Mouse (Mus musculus) limb, embryonic 10.5 days (tissue): Measurements from ENCODE around the gene Prickle4. TPM values are rescaled to one million over a fixed set of nuclear protein-coding genes. Genes with fewer than 3 reads are reported as not detected.

Source experiments
- DNase-seq: peaks from one replicate; pipeline ENCODE4 v3.0.0-alpha.2; 2017; ENCODE audit warnings: low spot score
- H3K27ac ChIP-seq: fragments of 300-500 bp; sonication (generic); 2 replicates; pipeline ENCODE4 v1.5.1; 2016; ENCODE audit warnings: mild to moderate bottlenecking
- H3K27me3 ChIP-seq: fragments of 300-500 bp; sonication (generic); 2 replicates; pipeline ENCODE4 v1.6.1; 2016; ENCODE audit warnings: low read depth, mild to moderate bottlenecking; ENCODE audit not compliant: poor library complexity, severe bottlenecking
- H3K36me3 ChIP-seq: fragments of 300-500 bp; sonication (generic); 2 replicates; pipeline ENCODE4 v1.6.1; 2016; ENCODE audit warnings: mild to moderate bottlenecking, moderate library complexity
- H3K4me1 ChIP-seq: fragments of 300-500 bp; sonication (generic); 2 replicates; pipeline ENCODE4 v1.6.1; 2016
- H3K4me3 ChIP-seq: fragments of 300-500 bp; sonication (generic); 2 replicates; pipeline ENCODE4 v1.5.1; 2016; ENCODE audit warnings: mild to moderate bottlenecking, moderate library complexity
- H3K9me3 ChIP-seq: fragments of 300-500 bp; sonication (generic); replicated peaks from 2 replicates; pipeline ENCODE4 v1.6.1; 2016; ENCODE audit warnings: mild to moderate bottlenecking
- WGBS: fragments of 180-500 bp; shearing (Covaris S2); methylation state at CpG from one replicate; pipeline ENCODE4 v1.1.7; 2016; 5-methylcytosine and 5-hydroxymethylcytosine counted together
- polyA plus RNA-seq: library from polyadenylated mRNA; unstranded; fragments of >200 nt; fragmentation: Nextera tagmentation; extraction: Ambion mirVana; gene quantifications from 2 replicates; pipeline ENCODE4 v1.2.1, GENCODE M21; 2016

The Prickle4 gene
- polyA plus RNA-seq, 1 experiment from 2014 or later = 0.76 TPM

GRCm38 (mm10) chr17:47699055-47699454, 4.5 kb upstream of the Prickle4 start:
- H3K36me3 ChIP-seq = peaks cover 47% of the 10 kb centered on the region
- H3K27me3 ChIP-seq = peaks cover 38% of the 10 kb centered on the region
- no peak for DNase-seq
- no peak overlapping the region for H3K27ac ChIP-seq
- H3K9me3 ChIP-seq = no peaks in the 10 kb centered on the region
- peaks cover 32% of the 10 kb centered on the region for H3K4me1 ChIP-seq
- 83% methylated on average over 2 of the region's 2 CpGs for whole genome bisulfite sequencing
- no peak overlapping the region for H3K4me3 ChIP-seq

GRCm38 (mm10) chr17:47698156-47698555, 3.6 kb upstream of the Prickle4 start:
- Histone ChIP-seq H3K4me1 (peaks cover 32% of the 10 kb centered on the region), H3K4me3 (no peak overlapping the region), H3K27ac (no peak overlapping the region), H3K27me3 (peaks cover 38% of the 10 kb centered on the region), H3K36me3 (peaks cover 40% of the 10 kb centered on the region), H3K9me3 (no peaks in the 10 kb centered on the region)
- WGBS = 91% methylated on average over 10 of the region's 10 CpGs
- DNase-seq = no peak

- DNase-seq = no peak
- Histone ChIP-seq H3K27ac (peak overlapping the region; percentile 90), H3K4me3 (peak overlapping the region; percentile 85), H3K36me3 (peaks cover 20% of the 10 kb centered on the region), H3K4me1 (peaks cover 20% of the 10 kb centered on the region), H3K9me3 (no peaks in the 10 kb centered on the region), H3K27me3 (peaks cover 40% of the 10 kb centered on the region)
- under 1% methylated on average over 23 of the region's 23 CpGs for WGBS
Measured at GRCm38 (mm10) chr17:47695337-47695710, 788 bp upstream of the Prickle4 start.

GRCm38 (mm10) chr17:47694442-47694502, 264 bp downstream of the Prickle4 start, which contains the start of gene Gm21981:
Gm21981 (minus strand) TSS chr17:47694455.
- Histone ChIP-seq H3K27me3 (peaks cover 51% of the 10 kb centered on the region), H3K36me3 (peaks cover 10% of the 10 kb centered on the region), H3K27ac (peak within 1 kb of the TSS; percentile 90), H3K9me3 (no peaks in the 10 kb centered on the region), H3K4me3 (peak within 1 kb of the TSS; percentile 85), H3K4me1 (peaks cover 29% of the 10 kb centered on the region)
- DNase-seq = no peak
- WGBS = 2% methylated on average over 3 of the region's 3 CpGs

GRCm38 (mm10) chr17:47693671-47694441, 680 bp downstream of the Prickle4 start:
- WGBS = 36% methylated on average over 13 of the region's 13 CpGs
- Histone ChIP-seq H3K4me3 (peak overlapping the region; percentile 85), H3K27me3 (peaks cover 52% of the 10 kb centered on the region), H3K9me3 (no peaks in the 10 kb centered on the region), H3K27ac (peak overlapping the region; percentile 90; the same call in 1 of the 2 replicates), H3K36me3 (peaks cover 5% of the 10 kb centered on the region), H3K4me1 (peaks cover 33% of the 10 kb centered on the region)
- DNase-seq = no peak

GRCm38 (mm10) chr17:47691650-47692049, 2.9 kb downstream of the Prickle4 start:
- DNase-seq = no peak
- Histone ChIP-seq H3K4me1 (peaks cover 49% of the 10 kb centered on the region), H3K9me3 (no peaks in the 10 kb centered on the region), H3K4me3 (no peak overlapping the region), H3K27ac (no peak overlapping the region), H3K36me3 (0 out of 2 replicates have a peak, but pooled peaks cover 3% of the 10 kb centered on the region), H3K27me3 (peaks cover 48% of the 10 kb centered on the region)
- WGBS = 91% methylated on average over 3 of the region's 3 CpGs

GRCm38 (mm10) chr17:47689894-47690293, 4.6 kb downstream of the Prickle4 start:
- Histone ChIP-seq H3K27me3 (peaks cover 48% of the 10 kb centered on the region), H3K36me3 (peaks cover 19% of the 10 kb centered on the region), H3K4me3 (no peak overlapping the region; the same call in 1 of the 2 replicates), H3K4me1 (peaks cover 44% of the 10 kb centered on the region), H3K9me3 (no peaks in the 10 kb centered on the region), H3K27ac (no peak overlapping the region)
- 75% methylated on average over 8 of the region's 8 CpGs for WGBS
- no peak for DNase-seq

- 2% methylated on average over 54 of the region's 58 CpGs for WGBS
- H3K36me3 ChIP-seq = peaks cover 29% of the 10 kb centered on the region
- H3K4me3 ChIP-seq = peak within 1 kb of the TSS; percentile 90
- H3K4me1 ChIP-seq = peaks cover 35% of the 10 kb centered on the region
- peak; percentile 86 for DNase-seq
- peak within 1 kb of the TSS; percentile 84 for H3K27ac ChIP-seq
- no peaks in the 10 kb centered on the region for H3K9me3 ChIP-seq
- peaks cover 46% of the 10 kb centered on the region for H3K27me3 ChIP-seq
Measured at GRCm38 (mm10) chr17:47688608-47689575, 5.6 kb downstream of the Prickle4 start, which contains the start of gene Frs3. Frs3 (plus strand) TSS chr17:47689030.

GRCm38 (mm10) chr17:47688344-47688607, 6.3 kb downstream of the Prickle4 start, which contains the start of gene Tomm6:
Tomm6 (minus strand) TSS chr17:47688386.
- Histone ChIP-seq H3K9me3 (no peaks in the 10 kb centered on the region), H3K36me3 (peaks cover 35% of the 10 kb centered on the region), H3K27me3 (peaks cover 40% of the 10 kb centered on the region), H3K4me3 (peak within 1 kb of the TSS; percentile 90), H3K27ac (peak within 1 kb of the TSS; percentile 84), H3K4me1 (peaks cover 30% of the 10 kb centered on the region)
- DNase-seq = no peak
- WGBS = 0% methylated on average over 9 of the region's 9 CpGs

GRCm38 (mm10) chr17:47687409-47688343, 6.9 kb downstream of the Prickle4 start:
- H3K4me1 ChIP-seq = peaks cover 30% of the 10 kb centered on the region
- peak; percentile 95 for DNase-seq
- no peaks in the 10 kb centered on the region for H3K9me3 ChIP-seq
- peaks cover 34% of the 10 kb centered on the region for H3K27me3 ChIP-seq
- H3K36me3 ChIP-seq = peaks cover 41% of the 10 kb centered on the region
- H3K4me3 ChIP-seq = peak overlapping the region; percentile 90
- WGBS = under 1% methylated on average over 70 of the region's 70 CpGs
- H3K27ac ChIP-seq = peak overlapping the region; percentile 84

GRCm38 (mm10) chr17:47682836-47683235, 11.7 kb downstream of the Prickle4 start:
- Histone ChIP-seq H3K27ac (no peak overlapping the region), H3K4me3 (no peak overlapping the region), H3K4me1 (peaks cover 9% of the 10 kb centered on the region), H3K9me3 (no peaks in the 10 kb centered on the region), H3K36me3 (peaks cover 82% of the 10 kb centered on the region), H3K27me3 (no peaks in the 10 kb centered on the region)
- 76% methylated on average over 4 of the region's 4 CpGs for WGBS
- DNase-seq = no peak

GRCm38 (mm10) chr17:47678702-47679101, 15.8 kb downstream of the Prickle4 start:
- H3K9me3 ChIP-seq = no peaks in the 10 kb centered on the region
- no peak overlapping the region for H3K27ac ChIP-seq
- DNase-seq = no peak
- peaks cover 7% of the 10 kb centered on the region for H3K4me1 ChIP-seq
- WGBS = 87% methylated on average over 5 of the region's 5 CpGs
- H3K36me3 ChIP-seq = peaks cover 73% of the 10 kb centered on the region
- H3K4me3 ChIP-seq = no peak overlapping the region
- no peaks in the 10 kb centered on the region for H3K27me3 ChIP-seq
